Mouse (Mus musculus) left cerebral cortex, postnatal 10 days (tissue): ENCODE measurements at regions not wholly inside any gene's neighbourhood (a gene's known extent, or its start where the extent isn't known, plus 50 kb on each side); places are given as distances from the start of the nearest gene placed in this dataset.
A peak's percentile ranks its signal among the peaks of the same experiment; 100 is the strongest.

ENCODE experiments used
- DNase-seq, 2 experiments: peaks; one replicate each; pipeline ENCODE4 v3.0.0; 2021 to 2022; ENCODE audit warnings: low spot score in 2 of 2, mixed read lengths in 1 of 2; ENCODE audit errors: extremely low spot score in 1 of 2
- intact Hi-C: fragments of 180-260 bp; cut with DNase I; formaldehyde crosslinking; loops from one replicate; pipeline ENCODE4 v1.15.1; 2025

DNA sequence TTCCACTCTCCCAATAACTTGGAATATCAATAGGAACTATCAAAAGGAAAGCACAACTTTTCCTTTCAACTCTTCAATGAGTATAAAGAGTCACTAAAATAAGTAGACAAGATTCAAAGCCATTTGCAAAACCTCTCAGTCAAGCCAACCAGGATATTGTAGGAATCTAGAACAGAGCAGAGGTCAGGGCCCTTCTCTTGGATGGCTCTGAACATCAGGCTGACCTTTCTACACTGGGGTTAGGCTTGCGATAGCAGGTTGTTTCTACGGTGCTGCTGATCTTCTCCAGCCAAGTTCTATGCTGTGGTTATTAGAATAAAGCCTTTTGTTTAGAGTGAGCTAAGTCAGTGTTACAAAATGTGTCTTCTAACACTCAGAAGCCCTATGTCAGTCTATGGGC lies 658.6 kb downstream of the Ofcc1 start:
- intact Hi-C loops, result no loop called here
- DNase-seq, result no peak

DNA sequence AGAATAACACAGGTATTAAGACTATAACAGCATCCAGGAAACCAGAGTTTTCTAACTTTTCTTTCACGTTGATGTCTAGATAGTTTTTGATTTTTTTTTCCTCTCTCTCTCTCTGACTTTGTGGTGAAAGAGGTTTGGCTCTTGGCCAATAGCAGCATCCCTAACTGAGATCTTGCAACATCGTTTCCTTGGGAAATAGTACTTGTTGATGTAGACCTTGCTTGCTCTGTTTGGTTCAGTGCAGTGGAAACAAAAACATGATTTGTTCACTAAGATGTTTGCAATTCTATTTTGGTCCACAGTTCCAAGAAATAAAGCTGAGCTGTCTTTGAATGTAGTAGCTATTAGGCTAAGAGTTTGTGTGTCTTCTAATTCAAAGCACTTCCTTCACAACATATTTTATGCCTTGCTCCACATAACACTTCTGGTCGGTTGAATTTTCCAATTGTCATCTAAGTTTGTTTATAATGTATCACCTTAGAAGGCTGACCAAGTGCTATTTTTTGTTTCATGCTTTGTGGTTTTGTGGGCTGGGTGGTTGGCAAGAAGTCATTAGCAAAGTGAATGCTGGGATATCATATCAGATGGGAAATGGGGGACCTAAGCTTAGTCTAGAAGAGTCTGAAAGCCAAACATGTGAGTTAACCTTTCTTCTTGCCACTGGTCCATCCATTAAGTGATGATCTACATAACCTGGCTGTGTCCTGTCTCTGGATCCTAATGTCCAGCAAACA lies 669.8 kb downstream of the Ofcc1 start:
- DNase-seq, result peak in 1 of 2 experiments; percentile 33
- intact Hi-C loops, result no loop called here

DNA sequence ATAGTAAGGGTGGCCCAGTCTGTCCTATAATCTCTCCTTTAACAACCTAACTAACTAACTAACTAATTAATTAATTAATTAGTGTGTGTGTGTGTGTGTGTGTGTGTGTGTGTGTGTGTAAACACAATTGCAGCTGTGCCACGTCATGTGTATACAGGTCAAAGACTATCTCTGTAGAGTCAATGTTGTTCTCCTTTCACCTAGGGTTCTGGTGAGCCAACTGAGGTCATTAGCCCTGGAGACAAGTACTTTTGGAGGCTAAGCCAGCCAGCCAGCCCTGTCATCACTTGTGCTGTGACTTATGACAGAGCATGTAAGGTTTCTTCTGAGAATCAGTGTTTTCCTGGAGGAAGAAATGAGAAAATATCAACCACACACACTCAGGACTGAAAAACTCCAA lies 696.7 kb downstream of the Ofcc1 start:
- intact Hi-C loops, result no loop called here
- no peak for DNase-seq

DNA sequence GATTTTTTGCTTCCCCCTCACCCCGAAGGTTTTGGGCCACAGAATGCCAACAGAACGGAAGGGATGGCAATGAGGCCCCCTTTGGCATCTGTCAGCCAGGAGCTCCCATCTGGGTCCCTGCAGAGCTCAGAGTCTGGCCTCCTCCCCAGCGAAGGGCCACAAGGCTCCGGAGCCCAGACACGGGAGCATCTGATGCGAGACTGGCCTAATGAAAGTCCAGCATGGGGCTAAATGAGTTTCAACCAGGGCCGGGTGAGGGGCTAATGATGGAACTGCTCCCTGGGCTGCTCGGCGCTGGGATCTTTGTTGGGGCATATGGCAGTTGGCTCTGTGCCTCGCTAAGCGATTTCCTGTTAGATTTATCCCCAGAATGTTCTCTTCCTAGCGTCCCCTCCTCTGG lies 688.8 kb upstream of the Slc35b3 start:
- peak in 1 of 2 experiments; percentile 16 for DNase-seq
- intact Hi-C loops, result loop anchor here (10.0 kb wide), 1 partner anchor 1095 kb away; no protein-coding TSS in a partner anchor

DNA sequence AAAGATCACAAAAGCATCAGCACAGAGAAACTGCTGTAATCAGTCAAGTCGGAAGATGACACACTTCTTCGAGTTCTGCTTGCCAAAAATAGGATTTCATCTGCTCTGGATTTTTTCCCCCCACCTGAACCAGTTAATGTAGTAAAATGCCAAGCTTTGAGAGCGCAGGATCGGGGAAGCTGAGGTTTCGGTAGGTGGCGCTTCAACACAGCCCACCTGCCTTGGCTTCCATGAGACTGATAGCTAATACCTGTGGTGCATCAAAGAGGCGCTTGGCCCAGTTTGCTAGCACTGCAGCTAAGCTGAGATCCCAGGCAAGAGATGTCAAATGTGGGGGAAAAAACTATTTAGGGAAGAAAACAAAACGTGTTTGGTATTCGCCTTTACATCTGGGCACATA lies 686.7 kb upstream of the Slc35b3 start:
- intact Hi-C loops, result loop anchor here (10.0 kb wide), 1 partner anchor 1097 kb away; no protein-coding TSS in a partner anchor
- peak; percentile 49 to 55 for DNase-seq

DNA sequence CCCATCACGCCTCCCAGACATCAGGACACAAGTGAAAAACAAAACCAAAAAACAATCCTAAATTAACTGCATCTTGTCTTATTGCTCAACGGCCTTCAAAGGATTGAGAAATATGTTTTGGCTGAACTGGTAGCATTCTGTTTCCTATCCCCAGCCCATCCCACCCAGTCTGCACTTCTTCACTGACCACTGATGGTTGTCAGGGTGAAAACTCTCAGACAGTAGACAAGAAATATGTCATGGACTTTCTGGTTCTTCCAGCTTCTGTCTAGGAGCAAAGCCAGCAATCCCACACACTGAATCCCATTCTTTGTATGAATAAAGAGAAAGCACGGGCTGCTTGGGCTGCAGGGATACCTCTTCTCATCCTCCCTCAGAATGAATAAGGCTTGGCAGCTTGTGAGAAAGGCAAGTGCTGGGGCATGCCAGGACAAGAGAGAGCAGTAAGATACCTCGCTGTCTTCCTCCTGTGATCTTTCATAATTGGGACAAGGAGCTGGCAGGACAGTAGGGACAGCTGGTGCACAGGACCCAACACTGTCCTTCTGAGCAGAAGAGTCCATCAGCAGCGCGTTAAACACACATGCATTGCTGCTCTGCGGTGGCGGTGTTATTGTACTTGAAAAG lies 670.9 kb upstream of the Slc35b3 start:
- peak in 1 of 2 experiments; percentile 3 for DNase-seq
- intact Hi-C loops, result no loop called here
